Mouse (Mus musculus) forebrain, embryonic 16.5 days (tissue): ENCODE data around the gene St8sia1. TPM values are rescaled to one million over a fixed set of nuclear protein-coding genes. Genes with fewer than 3 reads are reported as not detected.

Experiments used
- ATAC-seq: fragments of 200-750 bp; cut with Nextera tagmentation; 2 replicates; pipeline ENCODE4 v1.8.0; 2017; ENCODE audit warnings: mild to moderate bottlenecking, moderate library complexity
- H3K27ac ChIP-seq: fragments of 300-500 bp; sonication (generic); 2 replicates; pipeline ENCODE4 v1.5.1; 2014; ENCODE audit warnings: low read length, control low read depth
- H3K27me3 ChIP-seq: fragments of 300-500 bp; sonication (generic); replicated peaks from 2 replicates; pipeline ENCODE4 v1.6.1; 2014; ENCODE audit warnings: low read length; ENCODE audit not compliant: control insufficient read depth, insufficient read depth
- H3K36me3 ChIP-seq: fragments of 300-500 bp; sonication (generic); 2 replicates; pipeline ENCODE4 v1.6.1; 2014; ENCODE audit not compliant: control insufficient read depth, insufficient read depth
- H3K4me1 ChIP-seq: fragments of 300-500 bp; sonication (generic); replicated peaks from 2 replicates; pipeline ENCODE4 v1.6.1; 2014; ENCODE audit warnings: low read length; ENCODE audit not compliant: control insufficient read depth, insufficient read depth
- H3K4me2 ChIP-seq: fragments of 300-500 bp; sonication (generic); 2 replicates; pipeline ENCODE4 v1.6.1; 2014; ENCODE audit warnings: mild to moderate bottlenecking, low read length, control low read depth
- H3K4me3 ChIP-seq: fragments of 300-500 bp; sonication (generic); replicated peaks from 2 replicates; pipeline ENCODE4 v1.5.1; 2014; ENCODE audit warnings: mild to moderate bottlenecking, low read length, control low read depth
- H3K9ac ChIP-seq: fragments of 300-500 bp; sonication (generic); replicated peaks from 2 replicates; pipeline ENCODE4 v1.6.1; 2014; ENCODE audit warnings: low read depth, low read length, control low read depth
- H3K9me3 ChIP-seq: fragments of 300-500 bp; sonication (generic); 2 replicates; pipeline ENCODE4 v1.6.1; 2016; ENCODE audit warnings: low read length; ENCODE audit not compliant: control insufficient read depth
- whole genome bisulfite sequencing: fragments of 180-500 bp; shearing (Covaris S2); extraction: QIAGEN DNeasy Blood & Tissue Kit; methylation state at CpG from one replicate; pipeline ENCODE4 v1.1.7; 2014; 5-methylcytosine and 5-hydroxymethylcytosine counted together
- polyA plus RNA-seq: library from polyadenylated mRNA; unstranded; fragments of >200 nt; fragmentation: Nextera tagmentation; extraction: Ambion mirVana; gene quantifications from 2 replicates; pipeline ENCODE4 v1.2.1, GENCODE M21; 2015

Gene St8sia1
- polyA plus RNA-seq, 1 experiment from 2014 or later, result 6.4 TPM

DNA sequence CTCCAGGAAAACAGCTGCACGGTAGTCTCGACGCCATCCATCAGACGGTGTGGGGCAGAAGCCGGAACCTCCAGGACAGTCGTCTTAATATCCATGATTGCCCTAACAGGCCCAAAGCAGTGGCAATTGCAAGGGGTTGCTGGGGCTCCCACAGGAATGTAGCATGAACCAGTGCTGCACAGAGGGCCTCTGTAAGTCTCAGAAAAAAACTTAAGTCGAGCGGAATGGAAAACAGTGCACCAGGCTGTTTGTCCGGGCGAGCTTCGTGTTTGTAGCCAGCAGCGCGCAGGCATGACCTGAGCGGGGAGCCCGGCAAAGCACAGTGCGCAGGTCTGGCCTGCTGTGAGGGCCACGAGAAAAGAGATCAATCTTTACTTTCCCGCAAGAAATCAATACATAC, 128.5 kb downstream of the St8sia1 start:
- peak; percentile 82 for ATAC-seq
- no peak overlapping the region for H3K4me3 ChIP-seq
- no peak overlapping the region for H3K4me2 ChIP-seq
- H3K9ac ChIP-seq, result no peak overlapping the region
- H3K27ac ChIP-seq, result no peak overlapping the region
- peaks cover 4% of the 10 kb centered on the region; the same call in 1 of the 2 replicates for H3K4me1 ChIP-seq
- no peaks in the 10 kb centered on the region for H3K36me3 ChIP-seq
- H3K27me3 ChIP-seq, result no peaks in the 10 kb centered on the region
- WGBS, result 58% methylated on average over 18 of the region's 18 CpGs
- H3K9me3 ChIP-seq, result no peaks in the 10 kb centered on the region

DNA sequence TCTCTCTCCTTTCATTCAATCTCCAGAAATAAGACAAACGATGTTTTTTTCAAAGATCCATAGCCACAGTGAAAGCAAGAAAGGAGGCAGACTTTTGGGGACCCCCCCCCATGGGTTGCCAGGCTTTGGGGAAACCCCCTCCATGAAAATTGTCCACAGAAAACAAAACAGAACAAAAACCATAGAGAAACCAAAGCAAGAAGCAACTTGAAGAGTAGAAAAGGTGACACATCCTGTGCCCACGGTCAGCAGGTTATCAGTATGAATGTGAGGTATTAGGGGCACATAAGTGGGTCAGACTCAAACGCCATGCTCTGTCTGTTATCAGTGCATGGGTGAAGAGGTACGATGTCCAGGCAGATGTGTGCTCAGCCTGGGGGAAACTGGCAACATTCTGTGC, 129.3 kb downstream of the St8sia1 start:
- Histone ChIP-seq H3K9ac (no peak overlapping the region), H3K4me3 (no peak overlapping the region), H3K27ac (no peak overlapping the region), H3K27me3 (no peaks in the 10 kb centered on the region), H3K9me3 (no peaks in the 10 kb centered on the region), H3K4me2 (no peak overlapping the region), H3K36me3 (no peaks in the 10 kb centered on the region), H3K4me1 (peaks cover 4% of the 10 kb centered on the region; the same call in 1 of the 2 replicates)
- ATAC-seq, result no peak
- 85% methylated on average over 4 of the region's 4 CpGs for WGBS

DNA sequence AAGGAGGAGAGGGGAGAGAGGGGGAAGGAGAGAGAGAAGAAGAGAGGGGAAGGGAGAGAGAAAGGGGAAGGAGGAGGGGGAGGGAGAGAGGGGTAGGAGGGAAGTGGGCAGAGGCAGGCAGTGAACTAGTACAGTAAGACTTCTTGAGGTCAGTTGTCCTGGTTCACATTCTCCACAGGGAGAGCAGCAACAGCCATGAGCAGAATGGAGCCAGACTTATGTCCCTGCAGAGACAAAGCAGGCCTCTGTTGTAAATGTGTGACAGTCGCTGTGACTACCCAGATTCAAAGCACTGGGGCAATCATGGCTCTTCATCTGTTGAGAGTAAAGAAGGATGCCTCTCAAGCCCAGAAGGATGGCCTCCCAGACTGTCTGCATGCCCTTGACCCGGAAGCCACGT, 132.5 kb downstream of the St8sia1 start:
- WGBS, result 88% methylated on average over 3 of the region's 3 CpGs
- no peaks in the 10 kb centered on the region for H3K27me3 ChIP-seq
- H3K4me3 ChIP-seq, result no peak overlapping the region
- no peak for ATAC-seq
- no peak overlapping the region for H3K4me2 ChIP-seq
- no peak overlapping the region for H3K27ac ChIP-seq
- H3K9ac ChIP-seq, result no peak overlapping the region
- H3K36me3 ChIP-seq, result peaks cover 4% of the 10 kb centered on the region; the same call in 1 of the 2 replicates
- peaks cover 4% of the 10 kb centered on the region; the same call in 1 of the 2 replicates for H3K4me1 ChIP-seq
- H3K9me3 ChIP-seq, result no peaks in the 10 kb centered on the region

DNA sequence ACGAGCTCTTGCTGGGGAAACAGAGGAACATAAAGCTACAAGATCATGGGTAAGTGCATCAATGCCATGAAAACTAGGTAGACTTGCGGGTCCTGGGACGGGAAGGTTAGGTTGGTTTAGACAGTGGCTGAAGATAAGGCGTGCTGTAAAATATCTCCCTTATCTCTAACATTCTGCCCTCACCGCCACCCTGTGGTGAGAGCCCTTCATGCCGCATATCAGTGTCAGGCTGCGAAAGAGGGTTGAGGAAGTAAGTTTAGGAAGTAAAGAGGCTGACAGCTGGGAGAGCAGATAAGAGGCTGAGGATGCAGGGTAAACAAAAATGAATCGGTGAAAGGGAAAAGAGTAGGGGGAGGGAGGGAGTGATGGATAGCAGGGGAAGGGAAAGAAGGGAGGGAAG, 133.0 kb downstream of the St8sia1 start:
- Histone ChIP-seq H3K27me3 (no peaks in the 10 kb centered on the region), H3K4me2 (no peak overlapping the region), H3K4me3 (no peak overlapping the region), H3K27ac (no peak overlapping the region), H3K4me1 (peaks cover 4% of the 10 kb centered on the region; the same call in 1 of the 2 replicates), H3K9ac (no peak overlapping the region), H3K36me3 (peaks cover 4% of the 10 kb centered on the region; the same call in 1 of the 2 replicates), H3K9me3 (no peaks in the 10 kb centered on the region)
- 65% methylated on average over 8 of the region's 8 CpGs for whole genome bisulfite sequencing
- no peak for ATAC-seq

DNA sequence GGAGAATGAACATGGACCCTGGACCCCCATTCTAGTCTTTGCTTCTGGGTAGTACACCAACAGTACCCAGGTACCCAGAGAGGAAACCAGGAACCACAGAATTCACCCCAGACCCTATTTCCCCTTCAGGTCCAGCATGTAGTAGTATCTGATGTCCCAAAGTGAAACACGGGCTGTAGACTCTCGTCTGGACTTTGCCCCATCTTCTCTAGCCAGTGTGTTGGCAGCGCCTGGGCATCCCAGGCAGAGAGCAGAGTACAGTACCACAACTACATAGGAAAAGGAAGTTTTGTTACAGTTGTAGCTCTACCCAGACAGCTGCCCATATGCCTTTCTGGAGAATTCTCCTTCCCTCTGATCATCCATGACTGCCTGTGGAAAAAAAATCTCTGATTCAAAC, 134.0 kb downstream of the St8sia1 start:
- Histone ChIP-seq H3K9me3 (no peaks in the 10 kb centered on the region), H3K4me2 (no peak overlapping the region), H3K9ac (no peak overlapping the region), H3K27ac (no peak overlapping the region), H3K27me3 (no peaks in the 10 kb centered on the region), H3K36me3 (peaks cover 4% of the 10 kb centered on the region; the same call in 1 of the 2 replicates), H3K4me3 (no peak overlapping the region), H3K4me1 (peaks cover 4% of the 10 kb centered on the region; the same call in 1 of the 2 replicates)
- ATAC-seq, result no peak
- 92% methylated on average over 3 of the region's 3 CpGs for WGBS

DNA sequence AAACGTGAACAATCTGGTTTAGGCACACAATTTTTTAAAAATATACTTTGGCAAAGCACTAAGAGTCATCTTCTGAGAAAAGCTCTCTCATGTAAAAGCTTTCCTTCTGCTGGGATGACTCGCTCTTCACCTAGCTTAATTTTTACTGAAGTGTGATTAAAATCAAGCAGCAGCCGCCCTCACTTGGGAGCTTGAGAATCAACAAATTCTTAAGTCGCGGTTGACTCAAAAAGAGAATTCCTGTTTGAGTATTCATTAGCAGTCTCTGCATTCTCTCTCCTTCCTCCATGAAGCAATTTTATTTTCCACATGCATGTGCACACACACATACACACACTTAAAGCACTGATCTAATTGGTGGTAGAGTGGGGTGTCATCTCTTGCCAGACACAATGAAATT, 138.8 kb downstream of the St8sia1 start:
- H3K4me3 ChIP-seq, result no peak overlapping the region
- H3K36me3 ChIP-seq, result peaks cover 4% of the 10 kb centered on the region; the same call in 1 of the 2 replicates
- H3K9ac ChIP-seq, result no peak overlapping the region
- H3K27ac ChIP-seq, result no peak overlapping the region
- ATAC-seq, result no peak
- 69% methylated on average over 5 of the region's 5 CpGs for WGBS
- no peaks in the 10 kb centered on the region for H3K9me3 ChIP-seq
- no peaks in the 10 kb centered on the region for H3K27me3 ChIP-seq
- H3K4me2 ChIP-seq, result no peak overlapping the region
- no peaks in the 10 kb centered on the region for H3K4me1 ChIP-seq

DNA sequence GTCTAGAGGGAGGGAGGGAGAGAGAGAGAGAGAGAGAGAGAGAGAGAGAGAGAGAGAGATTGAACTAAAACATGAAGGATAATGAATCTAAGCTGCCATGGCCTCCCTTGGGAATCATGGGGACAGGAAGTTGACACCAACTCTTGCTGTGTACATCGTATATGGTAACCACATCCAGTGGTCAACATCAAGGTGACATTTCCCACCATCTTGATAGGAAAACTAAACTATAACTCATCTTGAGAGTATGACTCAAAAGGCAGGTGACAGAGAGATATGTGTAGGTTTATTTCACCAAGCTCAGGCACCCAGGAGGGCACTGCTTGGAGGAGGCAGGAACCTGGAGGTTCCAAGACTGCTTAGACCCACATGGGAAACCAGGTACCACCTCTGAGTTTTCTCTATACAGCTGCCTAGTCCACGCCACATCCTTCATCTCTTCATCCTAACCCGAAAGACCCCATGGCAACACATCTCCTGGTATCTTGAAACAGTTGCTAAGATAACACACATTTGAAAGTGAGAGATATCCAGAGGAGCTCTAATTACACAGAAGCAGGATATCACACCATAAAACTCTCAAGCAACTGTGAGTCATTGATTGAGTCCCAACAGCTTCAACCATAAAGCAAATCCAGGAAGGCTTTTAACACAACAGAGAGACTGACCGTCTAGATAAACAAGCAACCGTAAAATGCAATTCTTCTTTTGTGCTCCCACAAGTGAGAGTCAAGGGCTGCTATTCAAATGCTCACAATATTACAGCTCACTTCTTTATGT, 141.1 kb downstream of the St8sia1 start:
- ATAC-seq, result no peak
- no peaks in the 10 kb centered on the region for H3K4me1 ChIP-seq
- WGBS, result 89% methylated on average over 5 of the region's 5 CpGs
- no peak overlapping the region for H3K27ac ChIP-seq
- no peaks in the 10 kb centered on the region for H3K9me3 ChIP-seq
- H3K4me2 ChIP-seq, result no peak overlapping the region
- no peaks in the 10 kb centered on the region for H3K36me3 ChIP-seq
- H3K9ac ChIP-seq, result no peak overlapping the region
- no peaks in the 10 kb centered on the region for H3K27me3 ChIP-seq
- H3K4me3 ChIP-seq, result no peak overlapping the region

DNA sequence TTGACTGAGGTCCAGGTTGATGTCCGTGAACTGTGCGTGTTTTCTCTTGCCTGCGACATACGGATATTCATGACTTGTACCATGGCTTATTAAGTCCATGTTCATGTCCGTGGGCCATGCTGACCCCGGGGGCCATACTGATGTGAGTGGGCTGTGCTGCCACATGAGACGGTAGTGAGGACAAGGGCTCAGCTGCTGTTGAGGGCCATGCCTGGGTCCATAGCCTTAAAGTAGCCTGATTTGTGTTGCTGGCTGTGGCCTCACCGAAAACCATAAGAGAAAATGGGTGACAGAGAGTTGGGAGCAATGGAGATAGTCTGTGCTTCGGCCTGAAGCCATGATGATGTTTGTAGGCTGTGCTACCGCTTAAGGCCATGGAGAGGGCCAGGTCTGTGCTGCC, 145.9 kb downstream of the St8sia1 start:
- Histone ChIP-seq H3K4me2 (no peak overlapping the region), H3K4me1 (peaks cover 14% of the 10 kb centered on the region), H3K4me3 (no peak overlapping the region), H3K9ac (no peak overlapping the region), H3K27me3 (no peaks in the 10 kb centered on the region), H3K36me3 (no peaks in the 10 kb centered on the region), H3K9me3 (no peaks in the 10 kb centered on the region), H3K27ac (no peak overlapping the region)
- WGBS, result 97% methylated on average over 10 of the region's 10 CpGs
- no peak for ATAC-seq

DNA sequence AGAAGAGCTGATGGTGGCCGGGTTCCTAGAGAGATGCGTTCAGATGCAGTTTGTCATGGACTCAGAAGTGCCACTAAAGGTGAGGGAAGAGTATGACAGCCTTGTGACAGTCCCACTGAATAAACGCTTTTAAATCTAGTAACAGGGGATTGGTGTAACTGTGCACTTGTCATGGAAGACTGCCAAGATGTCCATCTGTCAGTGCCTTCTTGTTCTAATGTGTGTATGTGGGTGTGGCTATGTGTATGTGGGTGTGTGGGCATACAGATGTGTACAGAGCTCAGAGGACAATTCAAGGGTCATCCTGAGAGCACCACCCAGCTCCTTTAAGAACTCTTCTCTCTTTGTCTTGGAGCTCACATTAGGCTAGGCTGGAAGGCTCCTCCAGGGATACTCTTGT, 148.7 kb downstream of the St8sia1 start:
- 54% methylated on average over 3 of the region's 3 CpGs for WGBS
- Histone ChIP-seq H3K9ac (no peak overlapping the region), H3K4me1 (peaks cover 14% of the 10 kb centered on the region), H3K36me3 (no peaks in the 10 kb centered on the region), H3K27ac (no peak overlapping the region), H3K9me3 (no peaks in the 10 kb centered on the region), H3K4me2 (no peak overlapping the region), H3K27me3 (no peaks in the 10 kb centered on the region), H3K4me3 (no peak overlapping the region)
- ATAC-seq, result peak; percentile 28
